Mouse (Mus musculus) ES-E14 (cell line): ENCODE measurements around the gene Cidec.
A peak's percentile ranks its signal among the peaks of the same experiment; 100 is the strongest.

Experiments used
- HCFC1 ChIP-seq: IDR thresholded peaks from 2 replicates; pipeline ENCODE4 v1.6.1; 2012; ENCODE audit warnings: low read length, inconsistent platforms, borderline replicate concordance; ENCODE audit not compliant: insufficient read depth
- ZC3H11A ChIP-seq: IDR thresholded peaks from 2 replicates; pipeline ENCODE4 v1.6.1; 2012; ENCODE audit warnings: low read depth, mild to moderate bottlenecking, inconsistent platforms, low read length, borderline replicate concordance
- ZNF384 ChIP-seq: IDR thresholded peaks from 2 replicates; pipeline ENCODE4 v1.6.1; 2012; ENCODE audit warnings: low read depth, low read length, inconsistent platforms

DNA sequence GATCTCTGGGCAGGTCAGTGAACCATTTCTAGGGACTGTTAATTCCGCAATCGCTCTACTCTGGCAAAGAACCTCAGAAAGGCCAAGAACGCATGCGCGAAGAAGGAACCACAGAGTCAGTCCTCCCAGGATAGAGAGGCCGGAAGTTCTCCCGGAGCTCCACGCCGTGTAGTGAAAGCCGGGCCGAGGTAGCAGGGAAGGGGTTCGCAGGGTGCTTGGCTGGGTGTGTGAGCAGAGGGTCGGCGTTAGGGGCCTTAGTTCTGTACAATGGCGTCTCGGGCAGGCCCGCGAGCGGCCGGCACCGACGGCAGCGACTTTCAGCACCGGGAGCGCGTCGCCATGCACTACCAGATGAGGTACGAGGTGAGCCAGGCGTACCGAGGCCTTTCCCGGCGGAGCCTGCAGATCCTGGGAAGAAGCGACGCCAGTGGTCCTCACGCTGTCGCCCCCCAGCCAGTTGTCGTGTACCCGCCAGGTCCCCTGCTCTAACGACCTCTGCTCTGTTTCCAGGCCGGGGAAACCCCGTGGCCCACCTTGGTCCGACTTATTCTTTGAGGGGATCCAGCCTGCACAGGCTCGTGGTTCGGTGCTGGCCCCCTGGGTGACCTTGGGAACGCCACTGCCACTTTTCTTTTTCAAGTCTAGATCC, 7.0 kb upstream of the Cidec start, which contains the start of gene Jagn1:
- TF ChIP-seq ZC3H11A (no peak), HCFC1 (peak; percentile 70), ZNF384 (no peak)
